Mouse (Mus musculus): ENCODE data around the gene Kcnh3.

GRCm38 (mm10) chr15:99252381-99253174 lies 27.9 kb downstream of the Kcnh3 start:
- TF ChIP-seq CTCF (IDR thresholded peaks at IDR 0.05; ENCODE audit: low read depth, low read length) (no peak), POLR2A (IDR thresholded peaks at IDR 0.05; ENCODE audit: extremely low read depth, insufficient read depth, low read length) (no peak)
